Mouse (Mus musculus): ENCODE results near the gene Mier2. TPM values are rescaled to one million over a fixed set of nuclear protein-coding genes. Genes with fewer than 3 reads are reported as not detected.

The Mier2 gene
- polyA plus RNA-seq, 1 experiment: 71.8 TPM

- TF ChIP-seq CTCF (IDR thresholded peaks at IDR 0.05; ENCODE audit: insufficient read depth, low read length): no peak
- no peak for TF ChIP-seq POLR2A (IDR thresholded peaks at IDR 0.05; ENCODE audit: borderline replicate concordance, extremely low read depth, low read depth, low read length)
- 64% methylated on average over 8 of the region's 8 CpGs for WGBS
- no peak overlapping the region for H3K4me3 ChIP-seq (replicated peaks; ENCODE audit: extremely low read depth, low read depth, low read length)
- no peak for DNase-seq
- H3K4me1 ChIP-seq (ENCODE audit: control insufficient read depth, insufficient read depth, low read length): no peaks in the 10 kb centered on the region
Measured at GRCm38 (mm10) chr10:79586243-79586642, 31.2 kb upstream of the Mier2 start.

GRCm38 (mm10) chr10:79585723-79586122 lies 30.7 kb upstream of the Mier2 start:
- no peaks in the 10 kb centered on the region for H3K4me1 ChIP-seq (ENCODE audit: control insufficient read depth, insufficient read depth, low read length)
- no peak for DNase-seq
- 91% methylated on average over 5 of the region's 5 CpGs for WGBS
- TF ChIP-seq POLR2A (IDR thresholded peaks at IDR 0.05; ENCODE audit: borderline replicate concordance, extremely low read depth, low read depth, low read length) (no peak), CTCF (IDR thresholded peaks at IDR 0.05; ENCODE audit: insufficient read depth, low read length) (no peak)
- no peak overlapping the region for H3K4me3 ChIP-seq (replicated peaks; ENCODE audit: extremely low read depth, low read depth, low read length)

GRCm38 (mm10) chr10:79585136-79585535 lies 30.1 kb upstream of the Mier2 start:
- TF ChIP-seq POLR2A (IDR thresholded peaks at IDR 0.05; ENCODE audit: borderline replicate concordance, extremely low read depth, low read depth, low read length): no peak
- TF ChIP-seq CTCF (IDR thresholded peaks at IDR 0.05; ENCODE audit: insufficient read depth, low read length): no peak
- no peaks in the 10 kb centered on the region for H3K4me1 ChIP-seq (ENCODE audit: control insufficient read depth, insufficient read depth, low read length)

GRCm38 (mm10) chr10:79584426-79584825 lies 29.4 kb upstream of the Mier2 start:
- TF ChIP-seq CTCF (IDR thresholded peaks at IDR 0.05; ENCODE audit: insufficient read depth, low read length) (no peak), POLR2A (IDR thresholded peaks at IDR 0.05; ENCODE audit: borderline replicate concordance, extremely low read depth, low read depth, low read length) (no peak)
- no peak for DNase-seq
- H3K4me1 ChIP-seq (ENCODE audit: control insufficient read depth, insufficient read depth, low read length): no peaks in the 10 kb centered on the region
- 53% methylated on average over 9 of the region's 9 CpGs for WGBS
- no peak overlapping the region for H3K4me3 ChIP-seq (replicated peaks; ENCODE audit: extremely low read depth, low read depth, low read length)

More at GRCm38 (mm10) chr10:79585136-79585535, 30.1 kb upstream of the Mier2 start:
- 84% methylated on average over 6 of the region's 6 CpGs for WGBS
- H3K4me3 ChIP-seq (replicated peaks; ENCODE audit: extremely low read depth, low read depth, low read length): no peak overlapping the region
- DNase-seq: no peak

- no peaks in the 10 kb centered on the region for H3K4me1 ChIP-seq (ENCODE audit: control insufficient read depth, insufficient read depth, low read length)
- WGBS: 38% methylated on average over 7 of the region's 7 CpGs
- DNase-seq: no peak
- TF ChIP-seq CTCF (IDR thresholded peaks at IDR 0.05; ENCODE audit: insufficient read depth, low read length): no peak
- TF ChIP-seq POLR2A (IDR thresholded peaks at IDR 0.05; ENCODE audit: borderline replicate concordance, extremely low read depth, low read depth, low read length): no peak
- no peak overlapping the region for H3K4me3 ChIP-seq (replicated peaks; ENCODE audit: extremely low read depth, low read depth, low read length)
Measured at GRCm38 (mm10) chr10:79584021-79584420, 29.0 kb upstream of the Mier2 start.

GRCm38 (mm10) chr10:79581501-79581900 lies 26.5 kb upstream of the Mier2 start:
- H3K4me3 ChIP-seq (replicated peaks; ENCODE audit: extremely low read depth, low read depth, low read length): no peak overlapping the region
- no peak for DNase-seq
- H3K4me1 ChIP-seq (ENCODE audit: control insufficient read depth, insufficient read depth, low read length): no peaks in the 10 kb centered on the region
- WGBS: 87% methylated on average over 8 of the region's 8 CpGs
- TF ChIP-seq POLR2A (IDR thresholded peaks at IDR 0.05; ENCODE audit: borderline replicate concordance, extremely low read depth, low read depth, low read length): no peak

GRCm38 (mm10) chr10:79580811-79581210 lies 25.8 kb upstream of the Mier2 start:
- no peak overlapping the region for H3K4me3 ChIP-seq (replicated peaks; ENCODE audit: extremely low read depth, low read depth, low read length)
- WGBS: 47% methylated on average over 6 of the region's 6 CpGs
- DNase-seq: no peak
- no peaks in the 10 kb centered on the region for H3K4me1 ChIP-seq (ENCODE audit: control insufficient read depth, insufficient read depth, low read length)
- TF ChIP-seq POLR2A (IDR thresholded peaks at IDR 0.05; ENCODE audit: borderline replicate concordance, extremely low read depth, low read depth, low read length) (no peak), CTCF (IDR thresholded peaks at IDR 0.05; ENCODE audit: insufficient read depth, low read length) (peak; percentile 37; the same call in 1 of the 2 replicates)

- Histone ChIP-seq H3K4me1 (ENCODE audit: control insufficient read depth, insufficient read depth, low read length) (no peaks in the 10 kb centered on the region), H3K4me3 (replicated peaks; ENCODE audit: extremely low read depth, low read depth, low read length) (no peak overlapping the region)
- no peak for DNase-seq
- 69% methylated on average over 7 of the region's 7 CpGs for WGBS
- no peak for TF ChIP-seq CTCF (IDR thresholded peaks at IDR 0.05; ENCODE audit: insufficient read depth, low read length)
- no peak for TF ChIP-seq POLR2A (IDR thresholded peaks at IDR 0.05; ENCODE audit: borderline replicate concordance, extremely low read depth, low read depth, low read length)
Measured at GRCm38 (mm10) chr10:79580356-79580755, 25.4 kb upstream of the Mier2 start.

GRCm38 (mm10) chr10:79579781-79580180 lies 24.8 kb upstream of the Mier2 start:
- 83% methylated on average over 12 of the region's 12 CpGs for WGBS
- Histone ChIP-seq H3K4me1 (ENCODE audit: control insufficient read depth, insufficient read depth, low read length) (no peaks in the 10 kb centered on the region), H3K4me3 (replicated peaks; ENCODE audit: extremely low read depth, low read depth, low read length) (no peak overlapping the region)
- DNase-seq: no peak
- no peak for TF ChIP-seq POLR2A (IDR thresholded peaks at IDR 0.05; ENCODE audit: borderline replicate concordance, extremely low read depth, low read depth, low read length)
- TF ChIP-seq CTCF (IDR thresholded peaks at IDR 0.05; ENCODE audit: insufficient read depth, low read length): no peak

GRCm38 (mm10) chr10:79578891-79579290 lies 23.9 kb upstream of the Mier2 start:
- H3K4me3 ChIP-seq (replicated peaks; ENCODE audit: extremely low read depth, low read depth, low read length): no peak overlapping the region
- TF ChIP-seq CTCF (IDR thresholded peaks at IDR 0.05; ENCODE audit: insufficient read depth, low read length) (no peak), POLR2A (IDR thresholded peaks at IDR 0.05; ENCODE audit: borderline replicate concordance, extremely low read depth, low read depth, low read length) (no peak)
- no peaks in the 10 kb centered on the region for H3K4me1 ChIP-seq (ENCODE audit: control insufficient read depth, insufficient read depth, low read length)
- no peak for DNase-seq
- 62% methylated on average over 7 of the region's 7 CpGs for WGBS
